Mouse (Mus musculus): ENCODE data around the gene Mvb12a.

Mvb12a gene

GRCm38 (mm10) chr8:71567587-71567986 is 24.9 kb downstream of the Mvb12a start:
- no peak for DNase-seq

GRCm38 (mm10) chr8:71568387-71568937 is 25.7 kb downstream of the Mvb12a start, which contains the start of gene Slc27a1:
Gene Slc27a1 (plus strand): TSS chr8:71568882.
- no peak for DNase-seq

GRCm38 (mm10) chr8:71568941-71569340 is 26.2 kb downstream of the Mvb12a start:
- no peak for DNase-seq

- peak; percentile 93 for DNase-seq
These were observed 26.9 kb downstream of the Mvb12a start for GRCm38 (mm10) chr8:71569366-71570290.

- DNase-seq = peak; percentile 96
These were observed 27.7 kb downstream of the Mvb12a start for GRCm38 (mm10) chr8:71570291-71570954.

GRCm38 (mm10) chr8:71572077-71572476 is 29.4 kb downstream of the Mvb12a start:
- DNase-seq = no peak

GRCm38 (mm10) chr8:71572847-71573633 is 30.3 kb downstream of the Mvb12a start:
- DNase-seq = no peak

GRCm38 (mm10) chr8:71574426-71574825 is 31.7 kb downstream of the Mvb12a start:
- no peak for DNase-seq

GRCm38 (mm10) chr8:71575020-71575419 is 32.3 kb downstream of the Mvb12a start:
- DNase-seq = no peak

GRCm38 (mm10) chr8:71577856-71578387 is 35.2 kb downstream of the Mvb12a start:
- no peak for DNase-seq

- DNase-seq = no peak
These were observed 36.3 kb downstream of the Mvb12a start for GRCm38 (mm10) chr8:71579009-71579408.

GRCm38 (mm10) chr8:71579476-71579875 is 36.8 kb downstream of the Mvb12a start:
- no peak for DNase-seq

GRCm38 (mm10) chr8:71580201-71580600 is 37.5 kb downstream of the Mvb12a start:
- DNase-seq = no peak

GRCm38 (mm10) chr8:71586891-71587290 is 44.2 kb downstream of the Mvb12a start:
- DNase-seq = peak; percentile 38

GRCm38 (mm10) chr8:71588762-71589161 is 46.0 kb downstream of the Mvb12a start:
- no peak for DNase-seq

- DNase-seq = no peak
These were observed 48.3 kb downstream of the Mvb12a start for GRCm38 (mm10) chr8:71591017-71591416.

- peak; percentile 98 for DNase-seq
These were observed 49.0 kb downstream of the Mvb12a start, which contains the start of gene Pgls for GRCm38 (mm10) chr8:71591471-71592373. Gene Pgls (plus strand): TSS chr8:71592176.

GRCm38 (mm10) chr8:71592374-71593170 is 49.9 kb downstream of the Mvb12a start:
- peak; percentile 80 for DNase-seq

- no peak for DNase-seq
These were observed 51.0 kb downstream of the Mvb12a start for GRCm38 (mm10) chr8:71593556-71594323.

- DNase-seq = no peak
These were observed 51.6 kb downstream of the Mvb12a start for GRCm38 (mm10) chr8:71594324-71594722.
